Mouse (Mus musculus) lung, embryonic 16.5 days (tissue): ENCODE measurements around the gene Prkar2a. TPM values are rescaled to one million over a fixed set of nuclear protein-coding genes. Genes with fewer than 3 reads are reported as not detected.

Experiments
- ATAC-seq: fragments of 200-750 bp; cut with Nextera tagmentation; 2 replicates; pipeline ENCODE4 v1.8.0; 2017; ENCODE audit warnings: low read depth, mild to moderate bottlenecking, moderate library complexity
- H3K27ac ChIP-seq: fragments of 300-500 bp; sonication (generic); 2 replicates; pipeline ENCODE4 v1.5.1; 2014; ENCODE audit warnings: mild to moderate bottlenecking, control low read depth, low read length
- H3K27me3 ChIP-seq: fragments of 300-500 bp; sonication (generic); 2 replicates; pipeline ENCODE4 v1.6.1; 2014; ENCODE audit warnings: low read depth, low read length, mixed read lengths; ENCODE audit not compliant: control insufficient read depth, insufficient read depth
- H3K36me3 ChIP-seq: fragments of 300-500 bp; sonication (generic); 2 replicates; pipeline ENCODE4 v1.6.1; 2014; ENCODE audit warnings: low read length; ENCODE audit not compliant: control insufficient read depth, insufficient read depth
- H3K4me1 ChIP-seq: fragments of 300-500 bp; sonication (generic); replicated peaks from 2 replicates; pipeline ENCODE4 v1.6.1; 2014; ENCODE audit warnings: low read length, mixed read lengths; ENCODE audit not compliant: control insufficient read depth, insufficient read depth
- H3K4me2 ChIP-seq: fragments of 300-500 bp; sonication (generic); 2 replicates; pipeline ENCODE4 v1.6.1; 2014; ENCODE audit warnings: low read depth, low read length, control low read depth
- H3K4me3 ChIP-seq: fragments of 300-500 bp; sonication (generic); 2 replicates; pipeline ENCODE4 v1.5.1; 2014; ENCODE audit warnings: mild to moderate bottlenecking, low read length, control low read depth
- H3K9ac ChIP-seq: fragments of 300-500 bp; sonication (generic); 2 replicates; pipeline ENCODE4 v1.6.1; 2014; ENCODE audit warnings: low read length, control low read depth
- H3K9me3 ChIP-seq: fragments of 300-500 bp; sonication (generic); 2 replicates; pipeline ENCODE4 v1.6.1; 2016; ENCODE audit warnings: low read length; ENCODE audit not compliant: control insufficient read depth
- WGBS: fragments of 180-500 bp; shearing (Covaris S2); extraction: QIAGEN DNeasy Blood & Tissue Kit; methylation state at CpG from one replicate; pipeline ENCODE4 v1.1.7; 2014; 5-methylcytosine and 5-hydroxymethylcytosine counted together
- polyA plus RNA-seq: library from polyadenylated mRNA; unstranded; fragments of >200 nt; fragmentation: Nextera tagmentation; extraction: Ambion mirVana; gene quantifications from 2 replicates; pipeline ENCODE4 v1.2.1, GENCODE M21; 2015

Gene Prkar2a
- polyA plus RNA-seq, 1 experiment from 2014 or later: 14.8 TPM

- Histone ChIP-seq H3K27ac (no peak overlapping the region), H3K4me3 (no peak overlapping the region), H3K9ac (no peak overlapping the region), H3K4me2 (no peak overlapping the region), H3K9me3 (no peaks in the 10 kb centered on the region), H3K4me1 (no peaks in the 10 kb centered on the region), H3K27me3 (no peaks in the 10 kb centered on the region), H3K36me3 (peaks cover under 1% of the 10 kb centered on the region; the same call in 1 of the 2 replicates)
- no peak for ATAC-seq
- 78% methylated on average over 3 of the region's 3 CpGs for WGBS
Measured at GRCm38 (mm10) chr9:108753976-108754375, 64.9 kb downstream of the Prkar2a start.

- no peak overlapping the region for H3K9ac ChIP-seq
- no peak overlapping the region for H3K4me3 ChIP-seq
- no peaks in the 10 kb centered on the region for H3K9me3 ChIP-seq
- WGBS: 78% methylated on average over 5 of the region's 5 CpGs
- H3K27me3 ChIP-seq: no peaks in the 10 kb centered on the region
- ATAC-seq: no peak
- no peak overlapping the region for H3K4me2 ChIP-seq
- H3K36me3 ChIP-seq: no peaks in the 10 kb centered on the region
- no peaks in the 10 kb centered on the region for H3K4me1 ChIP-seq
- no peak overlapping the region for H3K27ac ChIP-seq
Measured at GRCm38 (mm10) chr9:108754423-108754822, 65.3 kb downstream of the Prkar2a start.

- H3K4me3 ChIP-seq: no peak overlapping the region
- H3K9me3 ChIP-seq: no peaks in the 10 kb centered on the region
- H3K4me1 ChIP-seq: no peaks in the 10 kb centered on the region
- peak; percentile 77 for ATAC-seq
- H3K27ac ChIP-seq: no peak overlapping the region
- no peaks in the 10 kb centered on the region for H3K27me3 ChIP-seq
- 42% methylated on average over 6 of the region's 6 CpGs for WGBS
- H3K9ac ChIP-seq: no peak overlapping the region
- H3K4me2 ChIP-seq: no peak overlapping the region
- no peaks in the 10 kb centered on the region for H3K36me3 ChIP-seq
Measured at GRCm38 (mm10) chr9:108757406-108757805, 68.3 kb downstream of the Prkar2a start.

GRCm38 (mm10) chr9:108759121-108759520, 70.0 kb downstream of the Prkar2a start:
- Histone ChIP-seq H3K4me2 (no peak overlapping the region), H3K4me3 (no peak overlapping the region), H3K27me3 (no peaks in the 10 kb centered on the region), H3K4me1 (no peaks in the 10 kb centered on the region), H3K9ac (no peak overlapping the region), H3K36me3 (no peaks in the 10 kb centered on the region), H3K27ac (no peak overlapping the region), H3K9me3 (no peaks in the 10 kb centered on the region)
- ATAC-seq: no peak
- WGBS: 94% methylated on average over 20 of the region's 20 CpGs

GRCm38 (mm10) chr9:108759805-108760204, 70.7 kb downstream of the Prkar2a start:
- WGBS: 54% methylated on average over 2 of the region's 2 CpGs

GRCm38 (mm10) chr9:108761561-108761960, 72.4 kb downstream of the Prkar2a start:
- ATAC-seq: no peak
- H3K9me3 ChIP-seq: no peaks in the 10 kb centered on the region
- H3K27ac ChIP-seq: no peak overlapping the region
- no peak overlapping the region for H3K9ac ChIP-seq
- H3K36me3 ChIP-seq: no peaks in the 10 kb centered on the region
- H3K4me1 ChIP-seq: no peaks in the 10 kb centered on the region
- H3K27me3 ChIP-seq: no peaks in the 10 kb centered on the region
- no peak overlapping the region for H3K4me2 ChIP-seq
- H3K4me3 ChIP-seq: no peak overlapping the region

More at GRCm38 (mm10) chr9:108759805-108760204, 70.7 kb downstream of the Prkar2a start:
- Histone ChIP-seq H3K4me2 (no peak overlapping the region), H3K9me3 (no peaks in the 10 kb centered on the region), H3K27me3 (no peaks in the 10 kb centered on the region), H3K4me1 (no peaks in the 10 kb centered on the region), H3K27ac (no peak overlapping the region), H3K36me3 (no peaks in the 10 kb centered on the region), H3K9ac (no peak overlapping the region), H3K4me3 (no peak overlapping the region)
- ATAC-seq: no peak

- no peak overlapping the region for H3K4me3 ChIP-seq
- no peak overlapping the region for H3K9ac ChIP-seq
- no peaks in the 10 kb centered on the region for H3K4me1 ChIP-seq
- 63% methylated on average over 10 of the region's 10 CpGs for WGBS
- H3K4me2 ChIP-seq: no peak overlapping the region
- H3K27ac ChIP-seq: no peak overlapping the region
- no peaks in the 10 kb centered on the region for H3K27me3 ChIP-seq
- H3K36me3 ChIP-seq: no peaks in the 10 kb centered on the region
- H3K9me3 ChIP-seq: no peaks in the 10 kb centered on the region
- ATAC-seq: no peak
Measured at GRCm38 (mm10) chr9:108764971-108765370, 75.9 kb downstream of the Prkar2a start.

GRCm38 (mm10) chr9:108776614-108777013, 87.5 kb downstream of the Prkar2a start:
- no peak overlapping the region for H3K9ac ChIP-seq
- H3K4me2 ChIP-seq: no peak overlapping the region
- no peak overlapping the region for H3K27ac ChIP-seq
- H3K4me1 ChIP-seq: peaks cover 11% of the 10 kb centered on the region
- ATAC-seq: no peak
- H3K9me3 ChIP-seq: no peaks in the 10 kb centered on the region
- 75% methylated on average over 4 of the region's 4 CpGs for WGBS
- no peak overlapping the region for H3K4me3 ChIP-seq
- H3K36me3 ChIP-seq: no peaks in the 10 kb centered on the region
- no peaks in the 10 kb centered on the region for H3K27me3 ChIP-seq

- H3K4me2 ChIP-seq: no peak overlapping the region
- H3K9me3 ChIP-seq: no peaks in the 10 kb centered on the region
- H3K27ac ChIP-seq: no peak overlapping the region
- H3K36me3 ChIP-seq: no peaks in the 10 kb centered on the region
- H3K4me3 ChIP-seq: no peak overlapping the region
- WGBS: 78% methylated on average over 4 of the region's 4 CpGs
- ATAC-seq: no peak
- peaks cover 16% of the 10 kb centered on the region for H3K4me1 ChIP-seq
- no peaks in the 10 kb centered on the region for H3K27me3 ChIP-seq
- H3K9ac ChIP-seq: no peak overlapping the region
Measured at GRCm38 (mm10) chr9:108777276-108777675, 88.2 kb downstream of the Prkar2a start.

GRCm38 (mm10) chr9:108780959-108781358, 91.8 kb downstream of the Prkar2a start:
- H3K36me3 ChIP-seq: no peaks in the 10 kb centered on the region
- no peak overlapping the region for H3K4me3 ChIP-seq
- H3K4me2 ChIP-seq: peak overlapping the region; percentile 10; the same call in 1 of the 2 replicates
- peak overlapping the region; percentile 56; the same call in 1 of the 2 replicates for H3K27ac ChIP-seq
- H3K27me3 ChIP-seq: no peaks in the 10 kb centered on the region
- 25% methylated on average over 5 of the region's 5 CpGs for WGBS
- peaks cover 19% of the 10 kb centered on the region for H3K4me1 ChIP-seq
- H3K9ac ChIP-seq: no peak overlapping the region
- no peaks in the 10 kb centered on the region for H3K9me3 ChIP-seq
- ATAC-seq: no peak
